Mouse (Mus musculus): ENCODE data around the gene Myh8. TPM values are rescaled to one million over a fixed set of nuclear protein-coding genes. Genes with fewer than 3 reads are reported as not detected.

The Myh8 gene
- 0.28 and 0.34 TPM in 2 replicates for polyA plus RNA-seq (2014; fragmentation: Nextera tagmentation; extraction: Ambion mirVana)

- no peak for ATAC-seq (replicated peaks; ENCODE audit: insufficient number of reproducible peaks, low FRiP score, low TSS enrichment)
- Histone ChIP-seq H3K36me3 (ENCODE audit: control insufficient read depth, insufficient read depth, low read length) (no peaks in the 10 kb centered on the region), H3K27me3 (ENCODE audit: control insufficient read depth, insufficient read depth, low read length) (no peaks in the 10 kb centered on the region), H3K9me3 (replicated peaks; ENCODE audit: control insufficient read depth, low read length) (no peaks in the 10 kb centered on the region), H3K4me2 (no peak within 1 kb of the TSS), H3K4me1 (ENCODE audit: control insufficient read depth, insufficient read depth, low read length) (no peaks in the 10 kb centered on the region), H3K4me3 (ENCODE audit: low read depth, low read length) (no peak within 1 kb of the TSS), H3K27ac (ENCODE audit: low read depth, low read length) (no peak within 1 kb of the TSS), H3K9ac (ENCODE audit: low read depth, low read length) (no peak within 1 kb of the TSS)
- WGBS (ENCODE audit: insufficient replicate concordance): 78% methylated on average over 10 of the region's 10 CpGs
Observed at GRCm38 (mm10) chr11:67276601-67277174, at the start of gene Myh8. Gene Myh8, plus strand, starts transcription at chr11:67277124.

GRCm38 (mm10) chr11:67228731-67229130 is 48.2 kb upstream of the Myh8 start:
- no peak overlapping the region for H3K27ac ChIP-seq (ENCODE audit: low read depth, low read length)
- no peaks in the 10 kb centered on the region for H3K36me3 ChIP-seq (ENCODE audit: control insufficient read depth, insufficient read depth, low read length)
- no peak overlapping the region for H3K9ac ChIP-seq (ENCODE audit: low read depth, low read length)
- H3K4me3 ChIP-seq (ENCODE audit: low read depth, low read length): no peak overlapping the region
- H3K27me3 ChIP-seq (ENCODE audit: control insufficient read depth, insufficient read depth, low read length): no peaks in the 10 kb centered on the region
- 81% methylated on average over 3 of the region's 3 CpGs for WGBS (ENCODE audit: insufficient replicate concordance)
- no peak overlapping the region for H3K4me2 ChIP-seq
- no peaks in the 10 kb centered on the region for H3K9me3 ChIP-seq (replicated peaks; ENCODE audit: control insufficient read depth, low read length)
- H3K4me1 ChIP-seq (ENCODE audit: control insufficient read depth, insufficient read depth, low read length): no peaks in the 10 kb centered on the region
- no peak for ATAC-seq (replicated peaks; ENCODE audit: insufficient number of reproducible peaks, low FRiP score, low TSS enrichment)

GRCm38 (mm10) chr11:67229166-67229565 is 47.8 kb upstream of the Myh8 start:
- H3K9ac ChIP-seq (ENCODE audit: low read depth, low read length): no peak overlapping the region
- no peaks in the 10 kb centered on the region for H3K4me1 ChIP-seq (ENCODE audit: control insufficient read depth, insufficient read depth, low read length)
- 73% methylated on average over 5 of the region's 5 CpGs for WGBS (ENCODE audit: insufficient replicate concordance)
- H3K4me3 ChIP-seq (ENCODE audit: low read depth, low read length): no peak overlapping the region
- no peak overlapping the region for H3K27ac ChIP-seq (ENCODE audit: low read depth, low read length)
- no peak overlapping the region for H3K4me2 ChIP-seq
- ATAC-seq (replicated peaks; ENCODE audit: insufficient number of reproducible peaks, low FRiP score, low TSS enrichment): no peak
- H3K36me3 ChIP-seq (ENCODE audit: control insufficient read depth, insufficient read depth, low read length): no peaks in the 10 kb centered on the region
- H3K9me3 ChIP-seq (replicated peaks; ENCODE audit: control insufficient read depth, low read length): no peaks in the 10 kb centered on the region
- no peaks in the 10 kb centered on the region for H3K27me3 ChIP-seq (ENCODE audit: control insufficient read depth, insufficient read depth, low read length)

GRCm38 (mm10) chr11:67229946-67230345 is 47.0 kb upstream of the Myh8 start:
- Histone ChIP-seq H3K9ac (ENCODE audit: low read depth, low read length) (no peak overlapping the region), H3K27me3 (ENCODE audit: control insufficient read depth, insufficient read depth, low read length) (no peaks in the 10 kb centered on the region), H3K27ac (ENCODE audit: low read depth, low read length) (no peak overlapping the region), H3K36me3 (ENCODE audit: control insufficient read depth, insufficient read depth, low read length) (no peaks in the 10 kb centered on the region), H3K4me3 (ENCODE audit: low read depth, low read length) (no peak overlapping the region), H3K9me3 (replicated peaks; ENCODE audit: control insufficient read depth, low read length) (no peaks in the 10 kb centered on the region), H3K4me1 (ENCODE audit: control insufficient read depth, insufficient read depth, low read length) (no peaks in the 10 kb centered on the region), H3K4me2 (no peak overlapping the region)
- 83% methylated on average over 2 of the region's 2 CpGs for WGBS (ENCODE audit: insufficient replicate concordance)
- no peak for ATAC-seq (replicated peaks; ENCODE audit: insufficient number of reproducible peaks, low FRiP score, low TSS enrichment)

GRCm38 (mm10) chr11:67235639-67236358 is 41.1 kb upstream of the Myh8 start:
- ATAC-seq (replicated peaks; ENCODE audit: insufficient number of reproducible peaks, low FRiP score, low TSS enrichment): no peak
- Histone ChIP-seq H3K9ac (ENCODE audit: low read depth, low read length) (no peak overlapping the region), H3K27ac (ENCODE audit: low read depth, low read length) (no peak overlapping the region), H3K36me3 (ENCODE audit: control insufficient read depth, insufficient read depth, low read length) (no peaks in the 10 kb centered on the region), H3K4me3 (ENCODE audit: low read depth, low read length) (no peak overlapping the region), H3K27me3 (ENCODE audit: control insufficient read depth, insufficient read depth, low read length) (no peaks in the 10 kb centered on the region), H3K4me2 (no peak overlapping the region), H3K9me3 (replicated peaks; ENCODE audit: control insufficient read depth, low read length) (no peaks in the 10 kb centered on the region), H3K4me1 (ENCODE audit: control insufficient read depth, insufficient read depth, low read length) (no peaks in the 10 kb centered on the region)
- WGBS (ENCODE audit: insufficient replicate concordance): 52% methylated on average over 5 of the region's 5 CpGs

- no peak overlapping the region for H3K4me3 ChIP-seq (ENCODE audit: low read depth, low read length)
- WGBS (ENCODE audit: insufficient replicate concordance): 77% methylated on average over 9 of the region's 9 CpGs
- H3K36me3 ChIP-seq (ENCODE audit: control insufficient read depth, insufficient read depth, low read length): no peaks in the 10 kb centered on the region
- H3K9ac ChIP-seq (ENCODE audit: low read depth, low read length): no peak overlapping the region
- H3K27me3 ChIP-seq (ENCODE audit: control insufficient read depth, insufficient read depth, low read length): no peaks in the 10 kb centered on the region
- ATAC-seq (replicated peaks; ENCODE audit: insufficient number of reproducible peaks, low FRiP score, low TSS enrichment): no peak
- no peak overlapping the region for H3K4me2 ChIP-seq
- H3K27ac ChIP-seq (ENCODE audit: low read depth, low read length): no peak overlapping the region
- H3K9me3 ChIP-seq (replicated peaks; ENCODE audit: control insufficient read depth, low read length): no peaks in the 10 kb centered on the region
- H3K4me1 ChIP-seq (ENCODE audit: control insufficient read depth, insufficient read depth, low read length): no peaks in the 10 kb centered on the region
Observed at GRCm38 (mm10) chr11:67236799-67237198, 40.1 kb upstream of the Myh8 start.

GRCm38 (mm10) chr11:67237481-67238079 is 39.3 kb upstream of the Myh8 start, which contains the start of gene Myh4:
Gene Myh4, plus strand, starts transcription at chr11:67238029.
- Histone ChIP-seq H3K27me3 (ENCODE audit: control insufficient read depth, insufficient read depth, low read length) (no peaks in the 10 kb centered on the region), H3K27ac (ENCODE audit: low read depth, low read length) (no peak within 1 kb of the TSS), H3K36me3 (ENCODE audit: control insufficient read depth, insufficient read depth, low read length) (no peaks in the 10 kb centered on the region), H3K9ac (ENCODE audit: low read depth, low read length) (no peak within 1 kb of the TSS), H3K4me3 (ENCODE audit: low read depth, low read length) (no peak within 1 kb of the TSS), H3K4me2 (no peak within 1 kb of the TSS), H3K4me1 (ENCODE audit: control insufficient read depth, insufficient read depth, low read length) (no peaks in the 10 kb centered on the region), H3K9me3 (replicated peaks; ENCODE audit: control insufficient read depth, low read length) (no peaks in the 10 kb centered on the region)
- ATAC-seq (replicated peaks; ENCODE audit: insufficient number of reproducible peaks, low FRiP score, low TSS enrichment): no peak
- 80% methylated on average over 5 of the region's 5 CpGs for WGBS (ENCODE audit: insufficient replicate concordance)

GRCm38 (mm10) chr11:67241051-67241450 is 35.9 kb upstream of the Myh8 start:
- H3K9me3 ChIP-seq (replicated peaks; ENCODE audit: control insufficient read depth, low read length): no peaks in the 10 kb centered on the region
- H3K4me2 ChIP-seq: no peak overlapping the region
- no peak overlapping the region for H3K27ac ChIP-seq (ENCODE audit: low read depth, low read length)
- no peak overlapping the region for H3K9ac ChIP-seq (ENCODE audit: low read depth, low read length)
- no peak for ATAC-seq (replicated peaks; ENCODE audit: insufficient number of reproducible peaks, low FRiP score, low TSS enrichment)
- H3K36me3 ChIP-seq (ENCODE audit: control insufficient read depth, insufficient read depth, low read length): no peaks in the 10 kb centered on the region
- H3K4me1 ChIP-seq (ENCODE audit: control insufficient read depth, insufficient read depth, low read length): no peaks in the 10 kb centered on the region
- H3K4me3 ChIP-seq (ENCODE audit: low read depth, low read length): no peak overlapping the region
- 80% methylated on average over 6 of the region's 6 CpGs for WGBS (ENCODE audit: insufficient replicate concordance)
- H3K27me3 ChIP-seq (ENCODE audit: control insufficient read depth, insufficient read depth, low read length): no peaks in the 10 kb centered on the region
